Mouse (Mus musculus) E14TG2a.4 (cell line): ENCODE measurements around the gene Tmod1.

Experiments
- CTCF ChIP-seq: conservative IDR thresholded peaks from 2 replicates; pipeline ENCODE4 v1.5.1; 2014; ENCODE audit warnings: low read length
- NANOG ChIP-seq: IDR thresholded peaks from 2 replicates; pipeline ENCODE4 v1.6.1; 2014; ENCODE audit warnings: borderline replicate concordance, low read length, mixed read lengths
- POU5F1 ChIP-seq: IDR thresholded peaks from 2 replicates; pipeline ENCODE4 v1.6.1; 2014; ENCODE audit warnings: low read length, borderline replicate concordance

DNA sequence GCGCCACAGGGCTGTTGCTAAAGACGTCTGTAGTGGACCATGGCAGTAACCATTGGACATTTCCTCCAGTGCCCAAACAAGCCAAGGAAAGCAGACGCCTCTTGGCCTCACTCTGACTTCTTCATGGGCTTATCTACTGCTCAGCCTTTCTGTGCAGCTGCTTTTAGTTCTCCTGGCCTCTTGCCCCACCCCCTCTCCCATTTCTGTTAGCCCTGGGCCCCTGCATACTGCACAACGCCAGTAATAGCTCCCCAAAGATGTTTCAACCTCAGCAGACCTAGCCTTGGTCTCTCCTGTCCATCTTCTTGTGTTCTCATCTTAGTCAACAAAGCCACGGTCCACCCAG is 3.7 kb downstream of the Tmod1 start:
- no peak for TF ChIP-seq CTCF
- TF ChIP-seq NANOG, result no peak
- TF ChIP-seq POU5F1, result no peak
